Mouse (Mus musculus) brain, embryonic 18.5 days (tissue): ENCODE measurements around the gene Krtap19-4.

ENCODE experiments used
- DNase-seq: peaks from one replicate; pipeline ENCODE4 v3.0.0-alpha.2; 2012; ENCODE audit warnings: low read depth, low spot score

The Krtap19-4 gene

DNA sequence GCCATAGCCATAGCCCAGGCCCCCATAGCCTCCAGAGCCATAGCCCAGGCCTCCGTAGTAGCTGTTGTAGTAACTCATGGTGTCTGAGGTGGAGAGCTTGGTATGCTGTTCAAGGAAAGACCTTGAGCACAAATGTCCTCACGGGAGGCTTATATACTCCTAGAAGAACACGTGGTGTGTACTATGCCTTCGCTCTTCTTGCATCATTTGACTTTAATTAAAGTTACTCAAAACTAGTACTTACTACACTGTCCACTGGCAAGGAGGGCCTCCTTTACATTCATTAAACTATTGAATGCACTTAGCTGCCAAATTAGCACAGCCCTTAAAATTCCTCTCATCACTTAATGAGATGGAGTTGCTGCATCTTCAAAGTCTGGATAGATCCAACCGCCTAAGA lies at the start of gene Krtap19-4:
Krtap19-4 (minus strand) TSS at position 101 of the 400 bp plus-strand sequence.
- DNase-seq: no peak

DNA sequence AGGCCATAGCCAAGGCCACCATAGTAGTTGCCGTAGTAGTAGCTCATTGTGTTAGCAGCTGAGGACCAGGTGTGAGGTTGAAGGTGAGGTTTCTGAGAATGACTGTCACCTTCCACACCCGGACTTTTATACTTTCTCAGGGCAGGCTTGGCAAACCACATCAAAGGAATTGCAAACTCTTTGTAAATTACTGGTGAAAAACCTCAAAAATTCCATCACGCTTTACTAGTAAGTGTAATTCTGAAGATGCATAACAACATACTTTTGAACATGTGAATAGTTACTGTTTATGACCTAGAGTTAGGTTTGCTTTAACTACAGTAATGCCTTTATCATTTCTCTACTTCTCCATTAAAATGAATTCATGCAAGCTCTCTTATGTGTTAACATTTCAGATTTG lies 47.3 kb upstream of the Krtap19-4 start, which contains the start of gene Krtap19-9b:
Krtap19-9b (minus strand) TSS at position 101 of the 400 bp plus-strand sequence.
- no peak for DNase-seq

DNA sequence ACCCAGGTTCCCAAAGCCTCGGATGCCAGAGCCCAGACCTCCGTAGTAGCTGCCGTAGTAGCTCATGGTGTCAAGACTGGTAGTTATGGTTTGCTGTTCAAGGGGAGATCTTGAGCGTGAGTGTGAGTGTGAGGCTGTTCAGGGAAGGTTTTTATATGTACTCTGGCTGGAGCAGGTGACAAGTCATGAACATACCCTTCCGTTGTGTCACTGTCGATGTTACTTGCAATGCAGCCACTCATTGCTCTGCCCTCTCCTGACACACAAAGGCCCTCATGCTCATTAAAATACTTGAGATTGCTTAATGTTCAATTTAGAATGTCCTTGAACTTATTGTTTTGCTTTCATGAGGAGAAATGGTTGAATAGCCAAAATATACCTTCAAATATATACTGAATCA lies 11.5 kb upstream of the Krtap19-4 start, which contains the start of gene Krtap19-5:
Krtap19-5 (minus strand) TSS at position 101 of the 400 bp plus-strand sequence.
- DNase-seq: no peak

DNA sequence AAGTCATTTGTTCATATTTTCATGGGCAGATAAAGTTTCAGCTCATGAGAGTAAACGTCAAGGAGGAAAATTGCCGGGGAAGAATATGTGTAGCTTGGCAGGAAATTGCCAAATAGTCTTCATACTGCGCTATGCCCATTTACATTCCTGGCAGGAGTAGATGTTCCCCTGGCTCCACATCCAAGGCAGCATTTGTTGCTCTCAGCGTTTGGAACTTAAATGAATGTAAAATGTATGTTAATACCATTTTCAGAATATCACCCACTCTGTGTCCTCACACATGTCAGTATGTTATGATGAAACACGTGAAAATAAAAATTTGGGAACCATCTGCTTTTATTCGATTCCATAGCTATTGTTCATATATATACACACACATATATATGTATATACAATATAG lies 2.0 kb upstream of the Krtap19-4 start:
- DNase-seq: peak; percentile 71

GRCm38 (mm10) chr16:88877938-88878337 lies 7.0 kb downstream of the Krtap19-4 start, which contains the start of gene Krtap19-3:
Gene Krtap19-3 (minus strand): TSS chr16:88878038.
- no peak for DNase-seq

DNA sequence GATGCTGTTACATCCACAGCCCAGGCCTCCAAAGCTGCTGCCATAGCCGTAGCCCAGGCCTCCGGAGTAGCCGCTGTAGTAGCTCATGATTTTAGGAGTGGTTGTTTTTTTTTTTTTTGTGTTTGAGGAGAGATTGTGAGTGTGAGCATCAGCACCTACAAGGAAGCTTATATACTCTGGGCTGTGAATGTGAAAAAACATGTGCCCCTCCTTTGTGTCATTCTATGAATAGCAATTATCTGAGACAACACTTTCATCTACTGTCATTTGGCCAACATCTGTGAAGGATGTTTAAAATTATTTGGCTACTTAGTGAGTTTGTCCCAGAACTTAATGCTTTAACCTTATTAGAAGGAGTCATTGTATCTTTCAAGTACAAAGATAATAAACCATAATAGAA lies 10.7 kb downstream of the Krtap19-4 start, which contains the start of gene Krtap19-2:
Krtap19-2 (minus strand) TSS at position 101 of the 400 bp plus-strand sequence.
- no peak for DNase-seq

GRCm38 (mm10) chr16:88869311-88869710 lies 15.6 kb downstream of the Krtap19-4 start, which contains the start of gene Krtap19-1:
Gene Krtap19-1 (minus strand): TSS chr16:88869411.
- DNase-seq: no peak

DNA sequence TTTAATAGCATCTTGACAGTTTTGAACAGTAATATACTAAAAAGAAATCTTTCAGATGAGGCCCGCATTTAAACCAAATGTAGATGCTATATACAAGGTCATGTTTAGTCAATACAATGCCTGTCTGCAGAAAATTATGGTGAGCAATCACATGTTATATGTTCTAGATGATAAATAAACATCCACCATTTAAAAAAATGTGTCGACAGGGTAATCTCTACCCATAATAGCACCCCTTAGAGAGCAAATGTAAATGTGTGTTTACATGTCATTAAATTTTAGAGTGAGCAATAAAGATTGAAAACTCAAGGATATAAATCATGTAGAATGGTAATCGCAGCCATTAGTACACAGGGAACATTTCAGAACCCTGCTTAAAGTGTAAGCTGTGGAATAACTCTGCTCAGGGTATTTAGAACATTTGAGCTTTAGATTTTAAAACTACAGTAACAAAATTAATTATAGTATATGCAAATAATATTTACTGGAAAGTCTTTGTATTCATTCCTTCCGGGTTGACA lies 19.9 kb downstream of the Krtap19-4 start:
- no peak for DNase-seq

DNA sequence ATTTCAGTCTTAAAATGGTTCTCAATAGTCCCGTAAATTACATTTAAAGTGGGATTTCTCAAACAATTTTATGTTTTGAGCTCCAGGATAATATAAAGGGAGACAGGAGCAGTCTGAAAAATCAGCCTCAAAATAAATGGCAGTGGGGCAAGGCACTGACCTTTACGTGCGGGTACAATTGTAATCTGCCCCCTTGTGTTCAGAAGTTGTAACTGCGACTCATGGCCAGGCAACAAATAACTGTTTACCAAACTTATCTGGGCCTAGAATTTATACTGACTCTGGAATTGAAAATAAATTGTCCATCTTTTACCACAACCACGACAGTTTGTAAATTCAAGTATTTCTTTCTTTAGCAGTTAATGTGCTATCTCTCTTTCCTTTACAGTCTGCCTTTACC lies 33.4 kb downstream of the Krtap19-4 start:
- DNase-seq: no peak

- DNase-seq: no peak
These were observed 36.3 kb downstream of the Krtap19-4 start for GRCm38 (mm10) chr16:88848558-88848957.

- DNase-seq: no peak
These were observed 37.5 kb downstream of the Krtap19-4 start for GRCm38 (mm10) chr16:88847363-88847762.
